Mouse (Mus musculus): Measurements from ENCODE around the gene Il25. TPM values are rescaled to one million over a fixed set of nuclear protein-coding genes. Genes with fewer than 3 reads are reported as not detected.

Gene Il25
- polyA plus RNA-seq (2015; fragmentation: Nextera tagmentation; extraction: Ambion mirVana) = 1.3 and 1.6 TPM in 2 replicates

DNA sequence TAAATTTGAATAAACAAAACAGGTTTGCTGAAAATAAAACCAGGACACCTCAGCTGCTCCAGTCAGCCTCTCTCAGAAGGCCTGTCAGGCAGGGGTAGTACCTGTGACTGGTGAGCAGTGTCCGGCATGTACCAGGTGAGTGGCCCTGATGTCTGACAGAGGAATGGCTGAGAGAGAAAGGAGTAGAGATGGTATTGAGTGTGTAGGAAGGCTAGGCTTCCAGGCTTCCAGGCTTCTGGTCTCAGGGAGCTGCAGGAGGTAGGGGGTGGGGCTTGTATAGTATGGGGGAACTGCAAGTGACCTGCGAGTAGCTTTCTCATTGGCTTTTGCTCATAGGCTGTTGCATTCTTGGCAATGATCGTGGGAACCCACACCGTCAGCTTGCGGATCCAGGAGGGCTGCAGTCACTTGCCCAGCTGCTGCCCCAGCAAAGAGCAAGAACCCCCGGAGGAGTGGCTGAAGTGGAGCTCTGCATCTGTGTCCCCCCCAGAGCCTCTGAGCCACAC, at the start of gene Il25:
Gene Il25 (plus strand): TSS at position 51 of the 506 bp plus-strand sequence.
- peaks cover 3% of the 10 kb centered on the region for H3K27me3 ChIP-seq
- no peaks in the 10 kb centered on the region for H3K36me3 ChIP-seq
- WGBS = 25% methylated on average over 6 of the region's 6 CpGs
- peaks cover 34% of the 10 kb centered on the region for H3K4me1 ChIP-seq (replicated peaks)
- peak within 1 kb of the TSS; percentile 22 for H3K4me2 ChIP-seq
- 0 out of 2 replicates have a peak within 1 kb of the TSS, but pooled peaks have one; percentile 10 for H3K4me3 ChIP-seq
- ATAC-seq (ENCODE audit: low read depth) = no peak
- H3K27ac ChIP-seq (replicated peaks) = 0 out of 2 replicates have a peak within 1 kb of the TSS, but pooled peaks have one; percentile 42
- H3K9me3 ChIP-seq = no peaks in the 10 kb centered on the region
- H3K9ac ChIP-seq = no peak within 1 kb of the TSS

DNA sequence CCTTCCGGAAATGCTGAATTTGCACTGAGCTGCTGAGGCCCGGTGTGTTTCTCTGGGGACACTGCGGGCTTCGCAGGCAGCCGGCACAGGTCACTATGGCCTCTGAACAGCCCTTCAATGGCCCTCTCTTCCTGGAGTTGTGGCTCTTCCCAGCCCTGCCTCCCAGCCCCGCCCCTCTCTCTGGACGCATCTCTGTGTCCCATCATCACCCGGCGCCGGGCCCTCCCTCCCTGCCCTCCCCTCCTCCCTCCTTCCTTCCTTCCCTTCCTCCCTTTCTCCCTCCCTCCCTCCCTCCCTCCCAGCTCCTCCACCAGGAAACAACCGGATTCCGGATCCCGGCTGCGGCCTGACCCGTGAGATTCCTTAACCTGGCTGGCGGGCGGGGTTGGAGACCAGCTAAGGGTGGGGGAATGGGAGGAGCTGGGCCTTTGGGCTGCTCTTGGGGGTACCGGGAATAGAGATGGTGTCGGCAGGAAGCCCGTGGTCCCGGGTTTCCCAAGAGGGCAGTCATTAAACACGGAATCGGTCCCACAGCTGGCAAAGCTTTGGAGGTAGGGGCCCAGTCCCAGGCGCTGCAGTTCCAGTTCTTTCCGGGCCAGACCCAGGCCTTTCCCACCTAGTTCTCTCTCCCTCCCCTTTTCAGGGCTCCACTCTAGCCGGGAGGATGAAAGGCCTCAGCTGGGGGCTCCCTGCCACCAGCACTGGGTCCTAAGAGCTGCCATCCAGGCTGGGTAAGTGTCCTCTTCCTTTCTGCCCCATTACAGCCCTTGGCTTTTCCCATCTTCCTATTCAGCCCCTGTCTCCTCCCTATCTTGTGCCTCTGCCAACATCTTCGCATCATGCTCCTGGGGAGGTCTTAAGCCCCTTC, 49.1 kb upstream of the Il25 start, which contains the start of the genes Bcl2l2 and Gm20521:
Gene Bcl2l2 (plus strand): TSS at position 224 of the 868 bp plus-strand sequence.
Gene Gm20521 (plus strand): TSS at position 288 of the 868 bp plus-strand sequence.
- Histone ChIP-seq H3K36me3 (peaks cover 20% of the 10 kb centered on the region), H3K4me3 (peak within 1 kb of the TSS; percentile 74), H3K4me1 (replicated peaks) (peaks cover 30% of the 10 kb centered on the region), H3K4me2 (peak within 1 kb of the TSS; percentile 78), H3K9ac (peak within 1 kb of the TSS; percentile 93), H3K27ac (replicated peaks) (peak within 1 kb of the TSS; percentile 94), H3K27me3 (peaks cover 3% of the 10 kb centered on the region; the same call in 1 of the 2 replicates), H3K9me3 (no peaks in the 10 kb centered on the region)
- WGBS = under 1% methylated on average over 27 of the region's 27 CpGs
- ATAC-seq (ENCODE audit: low read depth) = peak; percentile 91

DNA sequence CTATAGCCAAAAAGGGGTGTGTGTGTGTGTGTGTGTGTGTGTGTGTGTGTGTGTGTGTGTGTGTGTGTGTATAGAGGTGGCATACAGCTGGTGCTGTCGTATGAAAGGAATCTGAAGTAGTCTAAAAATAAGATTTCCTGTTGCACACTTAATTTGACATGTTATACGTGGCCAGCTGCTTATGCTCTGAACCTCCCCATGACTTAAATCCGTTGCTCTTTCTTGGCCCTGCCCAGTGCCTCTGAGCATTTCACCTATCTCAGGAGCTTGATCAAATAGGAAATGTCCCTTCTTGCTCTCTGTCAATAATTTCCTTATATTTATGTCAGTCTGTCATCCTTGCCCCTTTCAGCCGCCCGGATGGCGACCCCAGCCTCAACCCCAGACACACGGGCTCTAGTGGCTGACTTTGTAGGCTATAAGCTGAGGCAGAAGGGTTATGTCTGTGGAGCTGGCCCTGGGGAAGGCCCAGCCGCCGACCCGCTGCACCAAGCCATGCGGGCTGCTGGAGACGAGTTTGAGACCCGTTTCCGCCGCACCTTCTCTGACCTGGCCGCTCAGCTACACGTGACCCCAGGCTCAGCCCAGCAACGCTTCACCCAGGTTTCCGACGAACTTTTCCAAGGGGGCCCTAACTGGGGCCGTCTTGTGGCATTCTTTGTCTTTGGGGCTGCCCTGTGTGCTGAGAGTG, 48.3 kb upstream of the Il25 start:
- Histone ChIP-seq H3K27ac (replicated peaks) (peak overlapping the region; percentile 94), H3K9ac (peak overlapping the region; percentile 93), H3K9me3 (no peaks in the 10 kb centered on the region), H3K4me1 (replicated peaks) (peaks cover 30% of the 10 kb centered on the region), H3K27me3 (no peaks in the 10 kb centered on the region), H3K4me3 (peak overlapping the region; percentile 74), H3K4me2 (peak overlapping the region; percentile 78), H3K36me3 (peaks cover 20% of the 10 kb centered on the region)
- no peak for ATAC-seq (ENCODE audit: low read depth)
- 34% methylated on average over 21 of the region's 21 CpGs for WGBS

DNA sequence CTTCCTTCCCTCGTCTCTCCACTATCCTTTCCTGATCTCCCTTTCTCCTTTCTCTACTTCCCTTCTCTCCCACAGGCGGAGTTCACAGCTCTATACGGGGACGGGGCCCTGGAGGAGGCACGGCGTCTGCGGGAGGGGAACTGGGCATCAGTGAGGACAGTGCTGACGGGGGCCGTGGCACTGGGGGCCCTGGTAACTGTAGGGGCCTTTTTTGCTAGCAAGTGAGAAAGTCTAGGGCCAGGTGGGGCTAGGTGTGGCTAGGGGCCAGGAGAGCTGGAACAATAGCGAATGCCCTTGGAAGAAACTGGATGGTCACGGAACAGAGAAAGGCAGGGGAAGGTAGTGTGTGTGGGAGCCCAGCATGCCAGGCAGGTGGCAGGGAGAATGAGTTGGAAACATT, 47.2 kb upstream of the Il25 start:
- H3K4me3 ChIP-seq = 0 out of 2 replicates have a peak overlapping the region, but pooled peaks have one; percentile 74
- H3K27ac ChIP-seq (replicated peaks) = no peak overlapping the region
- peak overlapping the region; percentile 93 for H3K9ac ChIP-seq
- H3K27me3 ChIP-seq = no peaks in the 10 kb centered on the region
- H3K36me3 ChIP-seq = peaks cover 20% of the 10 kb centered on the region
- 91% methylated on average over 11 of the region's 11 CpGs for WGBS
- H3K9me3 ChIP-seq = no peaks in the 10 kb centered on the region
- no peak for ATAC-seq (ENCODE audit: low read depth)
- peak overlapping the region; percentile 78 for H3K4me2 ChIP-seq
- H3K4me1 ChIP-seq (replicated peaks) = peaks cover 30% of the 10 kb centered on the region

DNA sequence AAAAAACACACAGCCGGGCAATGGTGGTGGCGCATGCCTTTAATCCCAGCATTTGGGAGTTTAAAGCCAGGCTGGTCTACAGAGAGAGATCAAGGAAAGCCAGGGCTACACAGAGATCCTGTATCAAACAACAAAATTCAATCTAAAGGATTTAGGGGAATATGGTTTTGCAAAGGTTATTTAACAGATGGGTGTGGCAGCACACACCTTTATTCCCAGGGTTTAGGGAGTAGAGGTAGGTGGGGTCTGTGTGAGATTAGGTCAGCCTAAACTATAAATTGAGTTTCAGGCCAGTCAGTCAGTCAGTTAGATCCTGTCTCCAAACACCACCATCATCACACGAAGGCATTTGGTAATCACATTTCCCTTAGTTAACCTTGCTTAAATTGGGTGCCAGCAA, 40.3 kb upstream of the Il25 start, which contains the start of gene Pabpn1:
Gene Pabpn1 (plus strand): TSS at position 301 of the 400 bp plus-strand sequence.
- Histone ChIP-seq H3K4me3 (peak within 1 kb of the TSS; percentile 95), H3K27ac (replicated peaks) (peak within 1 kb of the TSS; percentile 81), H3K4me1 (replicated peaks) (peaks cover 28% of the 10 kb centered on the region), H3K9ac (peak within 1 kb of the TSS; percentile 51), H3K36me3 (peaks cover 18% of the 10 kb centered on the region), H3K9me3 (no peaks in the 10 kb centered on the region), H3K4me2 (peak within 1 kb of the TSS; percentile 47), H3K27me3 (no peaks in the 10 kb centered on the region)
- no peak for ATAC-seq (ENCODE audit: low read depth)
- 96% methylated on average over 3 of the region's 3 CpGs for WGBS

DNA sequence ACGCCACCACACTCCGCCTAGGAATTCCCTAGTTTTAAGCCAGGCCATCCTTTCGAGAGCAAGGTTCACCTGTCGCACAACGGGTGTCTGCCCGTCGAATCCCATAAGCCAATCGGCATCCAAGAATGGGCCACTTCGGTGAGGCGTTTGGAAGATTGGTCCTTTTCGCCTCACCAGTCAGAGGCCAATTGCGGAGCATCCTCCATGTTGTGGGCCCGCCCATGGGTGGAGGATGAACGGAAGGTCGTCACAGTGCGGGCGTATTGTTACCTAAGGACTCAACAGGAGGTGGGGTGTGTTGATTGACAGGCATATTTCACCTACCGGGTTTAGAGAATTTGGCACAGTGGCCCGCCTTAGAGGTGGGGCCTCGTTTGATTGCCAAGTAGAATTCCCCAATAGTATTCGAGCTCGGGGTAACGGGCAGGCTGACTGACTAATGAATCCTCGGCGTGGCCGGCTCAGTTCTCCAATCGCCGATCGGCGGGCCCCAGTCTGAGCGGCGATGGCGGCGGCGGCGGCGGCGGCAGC, 38.8 kb upstream of the Il25 start:
- Histone ChIP-seq H3K4me2 (peak overlapping the region; percentile 47), H3K9me3 (no peaks in the 10 kb centered on the region), H3K27ac (replicated peaks) (peak overlapping the region; percentile 98), H3K4me3 (peak overlapping the region; percentile 95), H3K27me3 (no peaks in the 10 kb centered on the region), H3K4me1 (replicated peaks) (peaks cover 34% of the 10 kb centered on the region), H3K9ac (peak overlapping the region; percentile 99), H3K36me3 (peaks cover 32% of the 10 kb centered on the region)
- peak; percentile 99 for ATAC-seq (ENCODE audit: low read depth)
- under 1% methylated on average over 38 of the region's 38 CpGs for WGBS

DNA sequence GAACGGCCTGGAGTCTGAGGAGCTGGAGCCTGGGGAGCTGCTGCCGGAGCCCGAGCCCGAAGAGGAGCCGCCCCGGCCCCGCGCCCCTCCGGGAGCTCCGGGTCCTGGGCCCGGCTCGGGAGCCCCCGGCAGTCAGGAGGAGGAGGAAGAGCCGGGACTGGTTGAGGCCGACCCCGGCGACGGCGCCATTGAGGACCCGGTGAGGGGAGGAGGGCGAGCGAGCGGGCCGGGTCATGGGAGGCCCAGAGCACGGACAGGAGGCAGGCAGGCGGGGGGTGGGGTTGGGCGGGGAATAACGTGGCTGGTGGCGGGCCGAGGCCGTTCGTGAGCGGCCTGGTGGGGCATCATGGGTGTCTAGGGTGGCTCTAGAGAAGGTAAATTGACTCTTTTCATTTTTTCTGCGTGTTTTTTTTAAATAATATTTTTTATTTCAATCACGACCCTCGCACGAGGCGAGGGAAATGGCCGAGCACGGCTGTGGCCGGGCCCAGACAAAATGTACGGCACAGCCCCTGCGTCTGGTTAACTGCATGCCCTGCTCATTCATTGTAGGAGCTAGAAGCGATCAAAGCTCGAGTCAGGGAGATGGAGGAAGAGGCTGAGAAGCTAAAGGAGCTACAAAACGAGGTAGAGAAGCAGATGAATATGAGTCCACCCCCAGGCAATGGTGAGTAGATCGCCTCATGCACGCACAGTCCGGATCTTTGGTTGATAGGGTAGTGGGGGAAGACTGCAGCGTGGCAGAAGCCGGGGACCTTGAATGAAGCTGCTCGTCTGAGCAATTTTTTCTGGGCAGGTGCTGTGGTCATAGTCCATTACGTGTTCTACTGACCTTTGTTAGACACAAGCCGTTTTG, 38.0 kb upstream of the Il25 start:
- Histone ChIP-seq H3K4me2 (peak overlapping the region; percentile 82), H3K36me3 (peaks cover 39% of the 10 kb centered on the region), H3K9ac (peak overlapping the region; percentile 99), H3K27ac (replicated peaks) (peak overlapping the region; percentile 98), H3K9me3 (no peaks in the 10 kb centered on the region), H3K4me3 (peak overlapping the region; percentile 95), H3K27me3 (no peaks in the 10 kb centered on the region), H3K4me1 (replicated peaks) (peaks cover 34% of the 10 kb centered on the region)
- ATAC-seq (ENCODE audit: low read depth) = peak; percentile 65
- WGBS = under 1% methylated on average over 51 of the region's 54 CpGs

DNA sequence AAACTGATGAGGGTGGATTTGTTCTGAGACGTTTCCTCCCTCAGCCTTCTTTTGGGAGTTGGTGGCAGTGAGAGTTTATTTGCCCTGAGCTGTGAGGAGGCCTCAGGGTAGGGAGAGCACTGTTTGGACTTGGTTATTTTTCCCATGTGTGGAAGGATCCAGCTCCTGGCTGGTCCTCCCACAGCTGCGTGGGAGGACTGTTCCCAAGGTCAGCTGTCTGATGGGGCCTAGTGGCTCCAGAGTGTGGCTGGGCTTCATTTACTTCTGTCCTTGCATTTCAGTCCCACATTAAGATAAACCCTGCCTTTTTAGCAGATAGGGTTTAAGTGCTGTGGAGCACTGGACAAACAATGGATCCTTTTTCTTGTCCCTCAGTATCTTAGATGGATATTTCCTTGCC, 35.0 kb upstream of the Il25 start:
- H3K9me3 ChIP-seq = no peaks in the 10 kb centered on the region
- 0 out of 2 replicates have a peak overlapping the region, but pooled peaks have one; percentile 17 for H3K9ac ChIP-seq
- 71% methylated on average over 2 of the region's 2 CpGs for WGBS
- H3K36me3 ChIP-seq = peaks cover 39% of the 10 kb centered on the region
- H3K4me1 ChIP-seq (replicated peaks) = peaks cover 34% of the 10 kb centered on the region
- H3K27me3 ChIP-seq = no peaks in the 10 kb centered on the region
- no peak overlapping the region for H3K4me2 ChIP-seq
- no peak overlapping the region for H3K4me3 ChIP-seq
- no peak overlapping the region for H3K27ac ChIP-seq (replicated peaks)
- no peak for ATAC-seq (ENCODE audit: low read depth)

DNA sequence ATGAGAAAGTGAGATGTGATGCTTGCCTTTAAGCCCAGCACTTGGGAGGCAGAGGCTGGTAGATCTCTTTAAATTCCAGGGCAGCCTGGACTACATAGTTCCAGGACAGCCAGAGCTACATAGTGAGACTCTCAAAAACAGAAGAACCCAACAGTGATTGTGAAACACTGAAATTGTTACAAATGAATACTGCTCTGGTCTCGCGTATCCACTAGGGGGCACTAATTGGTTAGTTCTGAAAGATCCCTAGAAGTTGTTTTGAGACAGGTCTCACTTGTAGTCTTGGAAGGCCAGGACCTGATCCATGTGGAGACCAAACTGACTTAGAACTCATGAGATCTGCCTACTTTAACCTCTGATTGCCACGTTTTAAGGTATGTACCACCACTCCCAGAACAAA, 32.1 kb upstream of the Il25 start:
- Histone ChIP-seq H3K4me1 (replicated peaks) (peaks cover 24% of the 10 kb centered on the region), H3K9me3 (no peaks in the 10 kb centered on the region), H3K9ac (no peak overlapping the region), H3K4me3 (no peak overlapping the region), H3K27ac (replicated peaks) (peak overlapping the region; percentile 25), H3K4me2 (no peak overlapping the region), H3K36me3 (peaks cover 59% of the 10 kb centered on the region), H3K27me3 (no peaks in the 10 kb centered on the region)
- WGBS = 1% methylated on average over 3 of the region's 3 CpGs
- ATAC-seq (ENCODE audit: low read depth) = peak; percentile 53; the same call in 1 of the 2 replicates

DNA sequence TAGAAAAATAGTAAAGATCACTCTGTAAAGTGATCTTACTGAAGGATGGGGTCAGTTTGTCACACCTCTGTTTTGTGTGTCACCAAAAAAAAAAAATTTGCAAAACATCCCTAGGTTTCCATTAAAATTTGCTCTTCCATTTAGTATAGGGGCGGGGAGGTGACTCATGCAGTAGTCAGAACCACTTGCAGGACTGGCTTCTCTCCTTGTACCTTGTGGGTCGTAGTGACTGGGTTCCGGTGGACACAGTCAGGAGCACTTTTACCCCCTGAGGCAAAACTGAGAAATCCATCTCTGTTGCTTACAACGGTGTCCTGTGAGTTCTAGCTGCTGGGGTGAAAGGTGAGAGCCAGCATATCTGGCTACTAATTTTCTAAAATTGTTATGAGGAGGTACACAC, 28.9 kb upstream of the Il25 start:
- peaks cover 14% of the 10 kb centered on the region for H3K4me1 ChIP-seq (replicated peaks)
- H3K9me3 ChIP-seq = no peaks in the 10 kb centered on the region
- H3K9ac ChIP-seq = no peak overlapping the region
- peaks cover 60% of the 10 kb centered on the region for H3K36me3 ChIP-seq
- no peak overlapping the region for H3K4me2 ChIP-seq
- 89% methylated on average over 4 of the region's 4 CpGs for WGBS
- no peaks in the 10 kb centered on the region for H3K27me3 ChIP-seq
- no peak overlapping the region for H3K4me3 ChIP-seq
- no peak for ATAC-seq (ENCODE audit: low read depth)
- no peak overlapping the region for H3K27ac ChIP-seq (replicated peaks)

DNA sequence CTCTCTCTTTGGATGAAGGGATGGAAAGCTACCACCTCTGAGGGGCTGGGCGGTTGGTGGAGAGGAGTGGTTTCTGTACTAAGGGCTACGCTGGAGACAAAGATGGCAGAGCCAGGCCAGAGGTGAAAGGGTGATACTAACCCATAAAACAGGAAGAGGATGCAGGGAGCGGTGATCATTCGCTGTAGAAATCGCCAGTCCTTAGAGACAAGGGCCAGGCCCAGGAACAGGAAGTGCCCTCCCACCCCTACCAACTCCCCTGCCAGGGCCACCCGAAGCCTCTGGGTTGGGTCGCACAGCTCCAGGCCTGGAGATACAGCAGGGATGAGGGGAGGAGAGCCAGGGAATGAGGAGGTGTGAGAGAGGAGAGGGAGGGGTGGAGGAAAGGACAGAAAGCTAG, 23.8 kb upstream of the Il25 start:
- H3K4me3 ChIP-seq = no peak overlapping the region
- peaks cover 64% of the 10 kb centered on the region for H3K36me3 ChIP-seq
- no peak overlapping the region for H3K27ac ChIP-seq (replicated peaks)
- H3K4me1 ChIP-seq (replicated peaks) = peaks cover 56% of the 10 kb centered on the region
- ATAC-seq (ENCODE audit: low read depth) = no peak
- 75% methylated on average over 7 of the region's 7 CpGs for WGBS
- H3K9me3 ChIP-seq = no peaks in the 10 kb centered on the region
- H3K27me3 ChIP-seq = no peaks in the 10 kb centered on the region
- H3K4me2 ChIP-seq = no peak overlapping the region
- H3K9ac ChIP-seq = peak overlapping the region; percentile 26; the same call in 1 of the 2 replicates
